In the genomic region with DNA sequence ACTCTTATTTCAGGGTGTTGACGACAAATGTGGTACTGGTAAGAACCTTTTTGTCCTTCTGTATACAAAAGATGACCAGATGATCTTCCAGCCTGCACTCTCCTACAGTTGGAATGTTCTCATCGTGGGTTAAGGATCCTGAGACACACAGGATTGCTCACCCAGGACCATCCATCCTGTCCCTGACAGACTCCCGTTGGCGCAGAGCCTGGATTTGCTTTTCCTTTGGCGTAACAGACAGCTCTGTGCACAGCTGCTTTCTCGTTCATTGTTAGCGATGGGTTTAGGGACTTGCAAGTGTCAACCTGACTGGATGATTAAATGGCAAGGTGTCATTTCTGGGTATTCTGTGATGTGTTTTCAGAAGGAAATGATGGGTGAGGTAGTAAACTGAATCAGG, we compare ENCODE assay signal across 11 mouse cellular contexts. TPM values are rescaled to one million over a fixed set of nuclear protein-coding genes. Genes with fewer than 3 reads are reported as not detected.
DNase-seq lines count a peak whose midpoint lies in the region; ATAC-seq lines count a peak whose summit lies in the region.
"Had no signal": no experiment of that assay in that cellular context is flagged by ENCODE, and none has a peak within 500 bp of the region (broad histone marks: within the 10 kb centered on the region; RNA-seq: fewer than 3 reads in every experiment).

No protein-coding gene starts in this region.

- H3K9ac ChIP-seq in intestine, embryonic 16.5 days (ENCODE audit: low read depth, low read length): no peak overlapping the region

- 0 out of 2 replicates have a peak, but pooled peaks cover 8% of the 10 kb centered on the region for H3K4me1 ChIP-seq in intestine, embryonic 16.5 days (ENCODE audit: control insufficient read depth, insufficient read depth, low read length)

- peak; percentile 56; the same call in 1 of the 2 replicates for ATAC-seq in intestine, embryonic 16.5 days

- no peak overlapping the region for H3K4me3 ChIP-seq in intestine, embryonic 16.5 days (ENCODE audit: low read length)

- DNase-seq in kidney, adult 9 months: peak; percentile 37
- DNase-seq in kidney, adult 11 months: no peak
- peak; percentile 81 for DNase-seq in adrenal gland, postnatal 36 days
- DNase-seq in lung, postnatal 36 days: peak; percentile 35
- DNase-seq in thymus, postnatal 4 days: no peak
- DNase-seq in thymus, postnatal 10 days (ENCODE audit: low spot score in 2 of 2): no peak
- no peak for DNase-seq in layer of hippocampus, adult 11-12 months (ENCODE audit: low spot score)
- DNase-seq: cerebellum, adult 8-10 months had no signal

- no peaks in the 10 kb centered on the region for H3K36me3 ChIP-seq in intestine, embryonic 16.5 days (ENCODE audit: control insufficient read depth, insufficient read depth, low read length)

- no peaks in the 10 kb centered on the region for H3K27me3 ChIP-seq in intestine, embryonic 16.5 days (replicated peaks; ENCODE audit: control insufficient read depth, insufficient read depth, low read length)

- H3K4me2 ChIP-seq in intestine, embryonic 16.5 days (ENCODE audit: low read depth, low read length): no peak overlapping the region

- no peak overlapping the region for H3K27ac ChIP-seq in intestine, embryonic 16.5 days (ENCODE audit: low read length)

- WGBS in intestine, embryonic 16.5 days: 42% methylated on average over 7 of the region's 7 CpGs

- H3K9me3 ChIP-seq in intestine, embryonic 16.5 days (ENCODE audit: control insufficient read depth, low read length): no peaks in the 10 kb centered on the region

RNA-seq across cellular contexts. Expression of gene Ifnb1, which starts 14.1 kb away (rescaled TPM):
- total RNA-seq in adrenal gland, postnatal 36 days (2021): not detected
- polyA plus RNA-seq in intestine, embryonic 16.5 days (2015; fragmentation: Nextera tagmentation; extraction: Ambion mirVana): not detected in 2 replicates
- polyA plus RNA-seq: limb, embryonic 14.5 days; spleen, adult 2 months had no signal

RNA-seq across cellular contexts. Expression of gene Ifna15, which starts 21.4 kb away (rescaled TPM):
- total RNA-seq in adrenal gland, postnatal 36 days (2021): not detected
- polyA plus RNA-seq in intestine, embryonic 16.5 days (2015; fragmentation: Nextera tagmentation; extraction: Ambion mirVana): not detected in 2 replicates
- polyA plus RNA-seq: limb, embryonic 14.5 days; spleen, adult 2 months had no signal

RNA-seq across cellular contexts. Expression of gene Ifna14, which starts 35.0 kb away (rescaled TPM):
- not detected for total RNA-seq in adrenal gland, postnatal 36 days (2021)
- not detected in 2 replicates for polyA plus RNA-seq in intestine, embryonic 16.5 days (2015; fragmentation: Nextera tagmentation; extraction: Ambion mirVana)
- polyA plus RNA-seq: limb, embryonic 14.5 days; spleen, adult 2 months had no signal

RNA-seq across cellular contexts. Expression of gene Ifna9, which starts 55.5 kb away (rescaled TPM):
- not detected for total RNA-seq in adrenal gland, postnatal 36 days (2021)
- not detected in 2 replicates for polyA plus RNA-seq in intestine, embryonic 16.5 days (2015; fragmentation: Nextera tagmentation; extraction: Ambion mirVana)
- polyA plus RNA-seq: limb, embryonic 14.5 days; spleen, adult 2 months had no signal

Comparison
In these comparisons a context has a peak if more than half of its experiments do, and no peak if none do; other contexts are left out.
1. DNase-seq: peak in kidney, adult 9 months (single experiment), adrenal gland, postnatal 36 days (2 of 2) and lung, postnatal 36 days (single experiment); none in kidney, adult 11 months (single experiment), thymus, postnatal 4 days (single experiment), thymus, postnatal 10 days (0 of 2) and layer of hippocampus, adult 11-12 months (single experiment).